Mouse (Mus musculus) myocyte (in vitro differentiated cells): Measurements from ENCODE around the gene Mtfmt.

Experiments
- CEBPB ChIP-seq: IDR thresholded peaks from 2 replicates; pipeline ENCODE4 v1.6.1; 2011; ENCODE audit warnings: mild to moderate bottlenecking, moderate library complexity; ENCODE audit not compliant: poor library complexity, insufficient read depth, severe bottlenecking
- E2F4 ChIP-seq: IDR thresholded peaks from one replicate; pipeline ENCODE4 v1.6.1; 2011; ENCODE audit warnings: mild to moderate bottlenecking, control low read depth, moderate library complexity; ENCODE audit not compliant: insufficient read depth
- MAX ChIP-seq: IDR thresholded peaks from one replicate; pipeline ENCODE4 v1.6.1; 2011; ENCODE audit warnings: low read depth, mild to moderate bottlenecking, control low read depth
- MYOD1 ChIP-seq, 3 experiments: IDR thresholded peaks; one replicate each; pipeline ENCODE4 v1.6.1; 2011; ENCODE audit warnings: control low read depth in 2 of 3, low read depth in 2 of 3, mild to moderate bottlenecking in 2 of 3, moderate library complexity in 1 of 3; ENCODE audit not compliant: insufficient read length in 2 of 3, control insufficient read depth in 1 of 3
- POLR2A ChIP-seq: IDR thresholded peaks from one replicate; pipeline ENCODE4 v1.6.1; 2011; ENCODE audit warnings: low read depth, mild to moderate bottlenecking, control low read depth, moderate library complexity; ENCODE audit not compliant: insufficient read length
- POLR2AphosphoS2 ChIP-seq: IDR thresholded peaks from one replicate; pipeline ENCODE4 v1.6.1; 2011; ENCODE audit warnings: low read depth, control low read depth; ENCODE audit not compliant: insufficient read length
- TCF12 ChIP-seq: IDR thresholded peaks from one replicate; pipeline ENCODE4 v1.6.1; 2011; ENCODE audit warnings: mild to moderate bottlenecking, control low read depth; ENCODE audit not compliant: poor library complexity, insufficient read depth, severe bottlenecking
- USF1 ChIP-seq: IDR thresholded peaks from one replicate; pipeline ENCODE4 v1.6.1; 2011; ENCODE audit warnings: low read depth, mild to moderate bottlenecking, control low read depth, moderate library complexity

DNA sequence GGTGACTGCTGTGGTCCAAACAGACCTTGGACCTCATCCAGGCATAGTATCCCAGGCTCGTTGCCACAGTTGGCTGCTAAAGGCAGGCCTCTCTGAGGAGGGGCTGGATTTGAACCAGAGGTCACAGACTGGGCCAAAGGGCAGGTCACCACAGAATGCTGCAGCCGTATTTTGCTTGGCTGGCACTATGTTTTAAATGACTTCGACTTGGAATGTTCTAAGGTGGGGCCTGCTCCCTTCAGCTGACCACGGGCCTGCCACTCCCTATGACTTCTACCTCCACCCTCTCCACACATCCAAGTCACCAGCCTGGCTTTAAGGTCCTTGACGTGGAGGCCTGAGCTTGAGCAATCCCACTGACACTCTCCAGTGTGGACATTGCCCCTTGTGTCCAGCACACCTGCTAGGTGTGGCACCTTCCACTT lies 26.7 kb upstream of the Mtfmt start:
- no peak for TF ChIP-seq POLR2A
- TF ChIP-seq MAX: no peak
- TF ChIP-seq TCF12: no peak
- no peak for TF ChIP-seq E2F4
- TF ChIP-seq USF1: no peak
- TF ChIP-seq MYOD1 (IDR thresholded peaks at IDR 0.05; ENCODE audit: control insufficient read depth in 1 of 3, insufficient read length in 2 of 3, low read depth in 2 of 3): no peak
- no peak for TF ChIP-seq POLR2AphosphoS2
- peak; percentile 14; the same call in 1 of the 2 replicates for TF ChIP-seq CEBPB
